Mouse (Mus musculus) heart, embryonic 15.5 days (tissue): ENCODE results near the gene Lipt2. TPM values are rescaled to one million over a fixed set of nuclear protein-coding genes. Genes with fewer than 3 reads are reported as not detected.

Experiments
- ATAC-seq: fragments of 200-750 bp; cut with Nextera tagmentation; replicated peaks from 2 replicates; pipeline ENCODE4 v1.8.0; 2017; ENCODE audit warnings: low read depth, moderate TSS enrichment; ENCODE audit not compliant: insufficient number of reproducible peaks, insufficient read depth, low FRiP score
- H3K27ac ChIP-seq: fragments of 300-500 bp; sonication (generic); 2 replicates; pipeline ENCODE4 v1.5.1; 2015; ENCODE audit warnings: mild to moderate bottlenecking, inconsistent platforms
- H3K27me3 ChIP-seq: fragments of 300-500 bp; sonication (generic); 2 replicates; pipeline ENCODE4 v1.6.1; 2015; ENCODE audit warnings: inconsistent platforms
- H3K36me3 ChIP-seq: fragments of 300-500 bp; sonication (generic); 2 replicates; pipeline ENCODE4 v1.6.1; 2015; ENCODE audit warnings: mild to moderate bottlenecking, inconsistent platforms
- H3K4me1 ChIP-seq: fragments of 300-500 bp; sonication (generic); replicated peaks from 2 replicates; pipeline ENCODE4 v1.6.1; 2015; ENCODE audit warnings: inconsistent platforms
- H3K4me2 ChIP-seq: fragments of 300-500 bp; sonication (generic); 2 replicates; pipeline ENCODE4 v1.6.1; 2015; ENCODE audit warnings: inconsistent platforms, mild to moderate bottlenecking, moderate library complexity
- H3K4me3 ChIP-seq: fragments of 300-500 bp; sonication (generic); 2 replicates; pipeline ENCODE4 v1.5.1; 2015; ENCODE audit warnings: mild to moderate bottlenecking, inconsistent platforms
- H3K9ac ChIP-seq: fragments of 300-500 bp; sonication (generic); 2 replicates; pipeline ENCODE4 v1.6.1; 2015; ENCODE audit warnings: mild to moderate bottlenecking, inconsistent platforms
- H3K9me3 ChIP-seq: fragments of 300-500 bp; sonication (generic); replicated peaks from 2 replicates; pipeline ENCODE4 v1.6.1; 2016; ENCODE audit warnings: inconsistent platforms
- whole genome bisulfite sequencing: fragments of 180-500 bp; shearing (Covaris S2); methylation state at CpG from one replicate; pipeline ENCODE4 v1.1.7; 2015; ENCODE audit warnings: mixed read lengths; 5-methylcytosine and 5-hydroxymethylcytosine counted together
- polyA plus RNA-seq: library from polyadenylated mRNA; unstranded; fragments of >200 nt; fragmentation: Nextera tagmentation; extraction: Ambion mirVana; gene quantifications from 2 replicates; pipeline ENCODE4 v1.2.1, GENCODE M21; 2015

Lipt2 gene
- polyA plus RNA-seq, 1 experiment from 2014 or later: 11.2 TPM

DNA sequence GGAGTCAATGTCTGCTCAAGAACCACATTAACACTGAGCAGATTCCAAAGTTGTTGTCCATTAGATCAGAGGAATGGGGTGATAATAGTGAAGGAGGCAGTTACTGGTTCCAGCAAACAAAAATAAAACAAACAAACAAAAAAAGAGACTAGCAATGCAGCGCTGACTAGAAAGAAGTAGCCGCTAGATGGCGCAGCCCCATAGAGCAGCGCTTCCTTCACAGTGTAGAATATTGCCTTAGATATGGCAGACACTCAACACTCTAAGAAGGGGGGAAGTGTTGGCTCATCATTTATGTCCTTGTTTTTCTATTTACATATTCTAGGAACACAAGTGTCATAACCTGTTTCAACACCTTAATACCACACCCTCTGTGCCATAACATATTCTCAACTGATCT, 31.7 kb downstream of the Lipt2 start:
- no peak overlapping the region for H3K4me2 ChIP-seq
- ATAC-seq: no peak
- no peak overlapping the region for H3K27ac ChIP-seq
- H3K9ac ChIP-seq: no peak overlapping the region
- H3K4me3 ChIP-seq: no peak overlapping the region
- H3K36me3 ChIP-seq: no peaks in the 10 kb centered on the region
- peaks cover 4% of the 10 kb centered on the region; the same call in 1 of the 2 replicates for H3K27me3 ChIP-seq
- no peaks in the 10 kb centered on the region for H3K4me1 ChIP-seq
- 6% methylated on average over 4 of the region's 4 CpGs for whole genome bisulfite sequencing
- H3K9me3 ChIP-seq: no peaks in the 10 kb centered on the region

DNA sequence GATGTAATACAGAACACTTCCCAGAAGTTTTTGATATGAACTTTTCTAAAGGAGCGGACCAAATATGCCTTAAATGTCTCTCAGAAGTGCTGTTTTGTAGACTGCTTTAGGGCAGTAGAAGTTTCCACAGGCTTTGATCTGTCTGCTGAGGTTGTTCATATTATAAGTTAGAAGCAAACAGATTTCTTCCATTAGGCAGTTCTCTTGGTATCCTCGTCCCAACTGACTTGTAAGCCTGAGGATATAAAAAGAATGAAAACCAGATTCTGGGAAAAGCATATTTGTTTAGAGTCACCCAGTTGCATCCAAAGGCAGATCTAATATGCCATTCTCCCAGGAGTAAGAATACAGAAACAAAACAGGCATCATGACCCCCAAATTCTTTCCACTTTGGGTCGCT, 42.1 kb downstream of the Lipt2 start:
- WGBS: 79% methylated on average over 3 of the region's 3 CpGs
- no peak for ATAC-seq
- no peaks in the 10 kb centered on the region for H3K4me1 ChIP-seq
- no peak overlapping the region for H3K9ac ChIP-seq
- H3K27me3 ChIP-seq: no peaks in the 10 kb centered on the region
- H3K27ac ChIP-seq: no peak overlapping the region
- H3K9me3 ChIP-seq: no peaks in the 10 kb centered on the region
- no peak overlapping the region for H3K4me2 ChIP-seq
- H3K4me3 ChIP-seq: no peak overlapping the region
- H3K36me3 ChIP-seq: no peaks in the 10 kb centered on the region

DNA sequence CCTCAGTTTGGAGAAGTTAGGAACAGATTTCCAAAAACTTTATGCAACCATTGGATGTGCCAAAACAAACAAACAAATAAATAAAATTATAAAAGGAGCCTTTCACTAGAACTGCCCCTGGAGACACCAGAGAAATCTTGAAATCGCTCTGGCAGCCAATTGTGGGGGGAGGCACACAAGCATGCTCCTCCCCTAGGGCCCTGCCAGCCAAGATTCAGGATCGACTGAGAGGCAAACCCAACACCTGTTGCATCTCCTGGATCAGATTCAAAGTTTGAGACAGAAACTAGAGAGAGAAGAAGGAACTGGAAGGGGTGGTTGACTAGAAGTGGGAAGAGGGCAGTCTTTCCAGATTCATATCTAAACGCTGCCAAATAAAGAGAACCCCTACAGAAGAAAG, 44.5 kb downstream of the Lipt2 start:
- no peaks in the 10 kb centered on the region for H3K9me3 ChIP-seq
- no peak overlapping the region for H3K4me3 ChIP-seq
- H3K9ac ChIP-seq: no peak overlapping the region
- peaks cover 9% of the 10 kb centered on the region for H3K4me1 ChIP-seq
- no peak overlapping the region for H3K4me2 ChIP-seq
- H3K27ac ChIP-seq: no peak overlapping the region
- no peaks in the 10 kb centered on the region for H3K27me3 ChIP-seq
- no peak for ATAC-seq
- WGBS: 56% methylated on average over 3 of the region's 3 CpGs
- H3K36me3 ChIP-seq: no peaks in the 10 kb centered on the region

DNA sequence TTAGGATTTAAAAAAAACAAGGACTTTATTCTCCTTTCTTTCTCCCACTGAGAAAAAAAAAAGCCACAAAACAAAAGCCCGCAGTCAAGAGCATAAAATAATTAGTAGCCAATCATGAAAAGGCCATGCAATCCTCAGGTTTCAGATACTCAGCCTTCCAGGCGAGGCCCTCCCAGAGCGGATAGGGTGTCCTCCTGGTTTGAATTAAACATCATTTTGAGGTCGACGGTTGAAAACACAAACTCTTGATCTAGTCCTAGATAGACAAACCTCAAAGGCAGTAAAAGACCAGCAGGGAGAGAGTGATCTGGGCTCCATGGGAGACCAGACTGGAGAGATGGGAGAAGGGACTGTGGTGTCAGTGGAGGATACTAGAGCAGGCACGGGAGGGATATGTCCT, 45.8 kb downstream of the Lipt2 start:
- no peaks in the 10 kb centered on the region for H3K36me3 ChIP-seq
- H3K4me2 ChIP-seq: no peak overlapping the region
- H3K9ac ChIP-seq: no peak overlapping the region
- no peaks in the 10 kb centered on the region for H3K27me3 ChIP-seq
- H3K4me3 ChIP-seq: no peak overlapping the region
- no peaks in the 10 kb centered on the region for H3K9me3 ChIP-seq
- 73% methylated on average over 6 of the region's 6 CpGs for WGBS
- ATAC-seq: no peak
- H3K4me1 ChIP-seq: peaks cover 9% of the 10 kb centered on the region
- H3K27ac ChIP-seq: no peak overlapping the region

DNA sequence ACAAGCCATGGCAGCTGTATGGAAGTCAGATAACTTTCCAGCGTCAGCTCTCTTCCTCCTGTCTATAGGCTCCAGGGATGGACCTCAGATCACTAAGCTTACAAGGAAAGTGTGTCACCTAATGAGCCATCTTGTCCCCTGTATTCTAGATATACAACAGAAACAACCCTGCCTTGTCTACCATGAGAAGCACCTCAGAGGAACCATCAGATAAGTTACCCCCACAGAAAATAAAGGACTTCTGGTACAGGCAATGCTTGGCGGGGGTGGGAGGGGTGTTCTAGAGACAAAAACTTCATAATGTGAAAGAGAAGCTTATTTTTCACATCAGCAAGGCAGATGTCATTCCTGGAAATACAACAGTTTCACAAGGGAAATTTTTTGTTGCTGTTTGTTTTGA, 47.1 kb downstream of the Lipt2 start:
- peaks cover 9% of the 10 kb centered on the region for H3K4me1 ChIP-seq
- 87% methylated on average over 2 of the region's 2 CpGs for WGBS
- H3K9me3 ChIP-seq: no peaks in the 10 kb centered on the region
- no peak overlapping the region for H3K27ac ChIP-seq
- H3K27me3 ChIP-seq: no peaks in the 10 kb centered on the region
- no peak overlapping the region for H3K9ac ChIP-seq
- no peak overlapping the region for H3K4me2 ChIP-seq
- H3K36me3 ChIP-seq: no peaks in the 10 kb centered on the region
- no peak for ATAC-seq
- H3K4me3 ChIP-seq: no peak overlapping the region

DNA sequence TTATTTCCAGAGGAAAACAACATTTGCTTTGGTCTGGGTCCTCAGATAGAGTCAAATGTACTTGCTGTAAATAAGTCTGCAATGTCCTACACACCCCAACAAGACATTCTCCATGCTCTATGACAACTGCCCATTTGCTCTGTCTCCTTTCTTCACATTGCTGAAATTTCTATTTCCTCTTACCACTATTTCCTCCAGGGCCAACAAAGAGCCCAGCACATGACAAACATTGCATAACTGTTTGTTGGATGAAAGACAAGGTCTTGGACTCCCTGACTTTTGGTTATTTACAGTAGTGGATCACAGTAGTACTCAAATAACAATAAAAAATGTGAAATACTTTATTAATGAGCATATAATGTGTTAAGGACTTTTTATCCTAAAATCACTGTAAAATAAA, 48.8 kb downstream of the Lipt2 start:
- Histone ChIP-seq H3K36me3 (no peaks in the 10 kb centered on the region), H3K27ac (no peak overlapping the region), H3K9ac (no peak overlapping the region), H3K27me3 (no peaks in the 10 kb centered on the region), H3K4me2 (no peak overlapping the region), H3K9me3 (no peaks in the 10 kb centered on the region), H3K4me3 (no peak overlapping the region), H3K4me1 (peaks cover 9% of the 10 kb centered on the region)
- no peak for ATAC-seq

Other genes with a start within 250 kb of the Lipt2 start
- gene Rnf169, start 178.8 kb upstream of the Lipt2 start, polyA plus RNA-seq: 2.7 and 3.7 TPM in 2 replicates
- 0.11 and 0.37 TPM in 2 replicates for gene Chrdl2, start 153.1 kb upstream of the Lipt2 start, polyA plus RNA-seq
- 30.7 and 35.6 TPM in 2 replicates for gene Pold3, start 37.7 kb upstream of the Lipt2 start, polyA plus RNA-seq
- gene Kcne3, start 17.2 kb downstream of the Lipt2 start, polyA plus RNA-seq: 6.7 and 7.4 TPM in 2 replicates
- gene Pgm2l1, start 68.1 kb downstream of the Lipt2 start, polyA plus RNA-seq: 1.2 and 1.3 TPM in 2 replicates
- gene P4ha3, start 126.2 kb downstream of the Lipt2 start, polyA plus RNA-seq: 11.8 and 18.9 TPM in 2 replicates
- gene C2cd3, start 213.0 kb downstream of the Lipt2 start, polyA plus RNA-seq: 11.8 and 14.6 TPM in 2 replicates
- gene Ppme1, start 213.0 kb downstream of the Lipt2 start, polyA plus RNA-seq: 52.8 and 61.1 TPM in 2 replicates